Mouse (Mus musculus) liver, embryonic 14.5 days (tissue): ENCODE results near the gene Mgat5. TPM values are rescaled to one million over a fixed set of nuclear protein-coding genes. Genes with fewer than 3 reads are reported as not detected.

ENCODE experiments used
- ATAC-seq: fragments of 200-750 bp; cut with Nextera tagmentation; 2 replicates; pipeline ENCODE4 v1.8.0; 2017; ENCODE audit warnings: moderate number of reproducible peaks, mild to moderate bottlenecking, moderate library complexity; ENCODE audit not compliant: insufficient read depth
- DNase-seq, 3 experiments: peaks; one replicate each; pipeline ENCODE4 v3.0.0-alpha.2; 2012 to 2013; ENCODE audit warnings: low read depth in 3 of 3, low spot score in 3 of 3
- H3K27ac ChIP-seq: fragments of 300-500 bp; sonication (generic); 2 replicates; pipeline ENCODE4 v1.5.1; 2014; ENCODE audit warnings: moderate library complexity, mild to moderate bottlenecking, control low read depth, inconsistent platforms
- H3K27me3 ChIP-seq: fragments of 300-500 bp; sonication (generic); 2 replicates; pipeline ENCODE4 v1.6.1; 2014; ENCODE audit warnings: mild to moderate bottlenecking, low read length, moderate library complexity; ENCODE audit not compliant: control insufficient read depth, insufficient read depth
- H3K36me3 ChIP-seq: fragments of 300-500 bp; sonication (generic); replicated peaks from 2 replicates; pipeline ENCODE4 v1.6.1; 2014; ENCODE audit warnings: low read depth; ENCODE audit not compliant: control insufficient read depth, insufficient read depth
- H3K4me1 ChIP-seq, 2 experiments: fragments of 200-500 bp in 1 of 2; fragments of 300-500 bp in 1 of 2; sonication (generic) in 1 of 2; replicated peaks; 2 replicates each; pipeline ENCODE4 v1.6.1; 2012 to 2014; ENCODE audit warnings: antibody characterized with exemption in 1 of 2, inconsistent platforms in 1 of 2, low read length in 1 of 2; ENCODE audit not compliant: control insufficient read depth in 2 of 2, insufficient read depth in 2 of 2
- H3K4me2 ChIP-seq: fragments of 300-500 bp; sonication (generic); 2 replicates; pipeline ENCODE4 v1.6.1; 2014; ENCODE audit warnings: low read depth, mild to moderate bottlenecking, control low read depth, moderate library complexity
- H3K4me3 ChIP-seq, 2 experiments: fragments of 200-500 bp in 1 of 2; fragments of 300-500 bp in 1 of 2; sonication (generic) in 1 of 2; 2 replicates each; pipeline ENCODE4 v1.5.1; 2012 to 2014; ENCODE audit warnings: low read depth in 2 of 2, low read length in 2 of 2, mild to moderate bottlenecking in 2 of 2, control low read depth in 1 of 2, inconsistent platforms in 1 of 2, moderate library complexity in 1 of 2; ENCODE audit not compliant: insufficient read depth in 1 of 2
- H3K9ac ChIP-seq: fragments of 300-500 bp; sonication (generic); replicated peaks from 2 replicates; pipeline ENCODE4 v1.6.1; 2014; ENCODE audit warnings: mild to moderate bottlenecking, control low read depth, moderate library complexity
- H3K9me3 ChIP-seq: fragments of 300-500 bp; sonication (generic); 2 replicates; pipeline ENCODE4 v1.6.1; 2016; ENCODE audit warnings: low read length, mixed read lengths; ENCODE audit not compliant: control insufficient read depth
- CTCF ChIP-seq: IDR thresholded peaks from 2 replicates; pipeline ENCODE4 v1.5.1; 2016; ENCODE audit warnings: antibody characterized with exemption, low read depth, control low read depth
- EP300 ChIP-seq: IDR thresholded peaks from 2 replicates; pipeline ENCODE4 v1.6.1; 2016; ENCODE audit warnings: antibody characterized with exemption, low read depth
- WGBS: fragments of 180-500 bp; shearing (Covaris S2); extraction: QIAGEN DNeasy Blood & Tissue Kit; methylation state at CpG from one replicate; pipeline ENCODE4 v1.1.7; 2014; ENCODE audit not compliant: insufficient replicate concordance; 5-methylcytosine and 5-hydroxymethylcytosine counted together
- polyA plus RNA-seq, 2 experiments: library from polyadenylated mRNA; depleted of rRNA in 1 of 2; stranded (reverse) in 1 of 2; unstranded in 1 of 2; fragments of >200 nt; fragmentation: Nextera tagmentation in 1 of 2; extraction: Ambion mirVana in 1 of 2; gene quantifications; 2 replicates each; pipeline versions ENCODE4 v1.2.1 to v1.2.3; 2012 to 2014

Gene Mgat5
- polyA plus RNA-seq, 2 experiments = 0.62 to 0.67 TPM

GRCm38 (mm10) chr1:127419581-127419980 lies 214.8 kb downstream of the Mgat5 start:
- WGBS = 56% methylated on average over 7 of the region's 7 CpGs
- H3K36me3 ChIP-seq = no peaks in the 10 kb centered on the region
- no peak overlapping the region for H3K4me3 ChIP-seq
- DNase-seq (no peak), ATAC-seq (no peak)
- H3K27ac ChIP-seq = no peak overlapping the region
- H3K27me3 ChIP-seq = no peaks in the 10 kb centered on the region
- no peaks in the 10 kb centered on the region for H3K4me1 ChIP-seq
- H3K9me3 ChIP-seq = no peaks in the 10 kb centered on the region
- no peak for TF ChIP-seq CTCF
- no peak for TF ChIP-seq EP300
- no peak overlapping the region for H3K9ac ChIP-seq
- H3K4me2 ChIP-seq = no peak overlapping the region

- Histone ChIP-seq H3K4me3 (no peak overlapping the region), H3K9ac (no peak overlapping the region), H3K36me3 (no peaks in the 10 kb centered on the region), H3K9me3 (no peaks in the 10 kb centered on the region), H3K27ac (no peak overlapping the region), H3K27me3 (no peaks in the 10 kb centered on the region), H3K4me2 (no peak overlapping the region), H3K4me1 (no peaks in the 10 kb centered on the region)
- 69% methylated on average over 13 of the region's 13 CpGs for WGBS
- DNase-seq = no peak
- ATAC-seq = no peak
- TF ChIP-seq EP300 (no peak), CTCF (no peak)
These were observed 215.6 kb downstream of the Mgat5 start for GRCm38 (mm10) chr1:127420383-127420782.

- no peaks in the 10 kb centered on the region for H3K9me3 ChIP-seq
- H3K4me1 ChIP-seq = no peaks in the 10 kb centered on the region
- H3K4me2 ChIP-seq = no peak overlapping the region
- TF ChIP-seq EP300 (no peak), CTCF (no peak)
- H3K36me3 ChIP-seq = no peaks in the 10 kb centered on the region
- no peaks in the 10 kb centered on the region for H3K27me3 ChIP-seq
- no peak overlapping the region for H3K9ac ChIP-seq
- no peak overlapping the region for H3K4me3 ChIP-seq
- ATAC-seq (no peak), DNase-seq (no peak)
- WGBS = 88% methylated on average over 11 of the region's 15 CpGs
- no peak overlapping the region for H3K27ac ChIP-seq
These were observed 216.0 kb downstream of the Mgat5 start for GRCm38 (mm10) chr1:127420795-127421194.

- TF ChIP-seq CTCF (no peak), EP300 (no peak)
- ATAC-seq (no peak), DNase-seq (no peak)
- H3K4me1 ChIP-seq = no peaks in the 10 kb centered on the region
- H3K36me3 ChIP-seq = no peaks in the 10 kb centered on the region
- 68% methylated on average over 4 of the region's 4 CpGs for whole genome bisulfite sequencing
- H3K4me2 ChIP-seq = no peak overlapping the region
- no peak overlapping the region for H3K4me3 ChIP-seq
- H3K27me3 ChIP-seq = no peaks in the 10 kb centered on the region
- H3K9ac ChIP-seq = no peak overlapping the region
- H3K9me3 ChIP-seq = no peaks in the 10 kb centered on the region
- H3K27ac ChIP-seq = no peak overlapping the region
These were observed 217.8 kb downstream of the Mgat5 start for GRCm38 (mm10) chr1:127422565-127422964.

DNA sequence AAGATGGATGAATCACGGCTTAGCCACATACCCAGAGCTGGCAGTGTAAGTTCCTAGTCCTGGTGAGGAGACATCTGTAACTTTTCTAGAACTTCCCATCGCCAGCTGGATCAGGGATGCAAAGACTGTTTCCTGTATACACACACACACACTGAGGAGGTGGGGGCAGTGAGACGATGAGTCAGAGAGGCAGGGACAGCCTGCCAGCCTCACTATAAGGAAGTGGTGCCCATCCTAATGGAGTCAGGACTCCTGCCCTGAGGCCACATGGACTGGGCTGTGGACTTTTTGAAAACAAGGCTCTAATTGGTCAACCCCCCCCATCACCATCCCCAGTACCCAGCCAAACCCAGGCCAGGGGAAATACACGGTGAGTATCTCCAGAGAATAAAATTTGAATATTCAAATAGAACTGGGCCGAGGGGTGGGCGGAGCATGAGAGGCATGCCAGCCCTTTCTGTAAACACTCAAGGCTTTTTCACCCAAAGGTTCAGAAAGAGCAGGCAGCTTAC lies 220.3 kb downstream of the Mgat5 start:
- TF ChIP-seq CTCF (no peak), EP300 (no peak)
- Histone ChIP-seq H3K9me3 (no peaks in the 10 kb centered on the region), H3K4me1 (no peaks in the 10 kb centered on the region), H3K27ac (no peak overlapping the region), H3K4me2 (no peak overlapping the region), H3K9ac (no peak overlapping the region), H3K4me3 (no peak overlapping the region), H3K27me3 (no peaks in the 10 kb centered on the region), H3K36me3 (no peaks in the 10 kb centered on the region)
- ATAC-seq (no peak), DNase-seq (peak in 1 of 3 experiments; percentile 9)
- 41% methylated on average over 6 of the region's 6 CpGs for WGBS
